Mouse (Mus musculus): Measurements from ENCODE around the gene Olfr1432. TPM values are rescaled to one million over a fixed set of nuclear protein-coding genes. Genes with fewer than 3 reads are reported as not detected.
"Not testable (repeated sequence)": the region's sequence is repeated elsewhere in the genome, so short reads cannot be mapped to it uniquely, and the experiment has no call there.

Olfr1432 gene
- polyA plus RNA-seq (2012; rRNA removed) = not detected in 2 replicates

- not testable (repeated sequence) for H3K4me3 ChIP-seq (ENCODE audit: insufficient read depth, low read length); H3K4me1 ChIP-seq (ENCODE audit: control insufficient read depth, insufficient read depth, low read length); H3K27ac ChIP-seq (ENCODE audit: insufficient read depth, low read length)
These were observed at the start of gene Olfr1432 for GRCm38 (mm10) chr19:12232496-12232895. Olfr1432 (minus strand) TSS chr19:12232596.

- TF ChIP-seq CTCF (IDR thresholded peaks at IDR 0.05; ENCODE audit: extremely low read depth, insufficient read depth, low read length) (no peak), POLR2A (IDR thresholded peaks at IDR 0.05; ENCODE audit: extremely low read depth, insufficient read depth, low read length) (no peak)
- H3K4me1 ChIP-seq (ENCODE audit: control insufficient read depth, insufficient read depth, low read length) = no peaks in the 10 kb centered on the region
- no peak within 1 kb of the TSS for H3K4me3 ChIP-seq (ENCODE audit: insufficient read depth, low read length)
- H3K27ac ChIP-seq (ENCODE audit: insufficient read depth, low read length) = no peak within 1 kb of the TSS
These were observed 47.2 kb upstream of the Olfr1432 start, which contains the start of gene Olfr1434 for GRCm38 (mm10) chr19:12279554-12279953. Olfr1434 (plus strand) TSS chr19:12279854.

GRCm38 (mm10) chr19:12260732-12261131 is 28.3 kb upstream of the Olfr1432 start, which contains the start of gene Olfr235:
Olfr235 (plus strand) TSS chr19:12261032.
- TF ChIP-seq CTCF (IDR thresholded peaks at IDR 0.05; ENCODE audit: extremely low read depth, insufficient read depth, low read length) (no peak), POLR2A (IDR thresholded peaks at IDR 0.05; ENCODE audit: extremely low read depth, insufficient read depth, low read length) (no peak)
- Histone ChIP-seq H3K4me1 (ENCODE audit: control insufficient read depth, insufficient read depth, low read length) (no peaks in the 10 kb centered on the region), H3K27ac (ENCODE audit: insufficient read depth, low read length) (no peak within 1 kb of the TSS), H3K4me3 (ENCODE audit: insufficient read depth, low read length) (no peak within 1 kb of the TSS)

- H3K4me1 ChIP-seq (ENCODE audit: control insufficient read depth, insufficient read depth, low read length) = no peaks in the 10 kb centered on the region
These were observed 9.2 kb upstream of the Olfr1432 start, which contains the start of gene Olfr262 for GRCm38 (mm10) chr19:12241559-12241958. Olfr262 (minus strand) TSS chr19:12241659.

GRCm38 (mm10) chr19:12200334-12200733 is 32.1 kb downstream of the Olfr1432 start, which contains the start of gene Olfr1431:
Olfr1431 (plus strand) TSS chr19:12200634.
- Histone ChIP-seq H3K4me1 (ENCODE audit: control insufficient read depth, insufficient read depth, low read length) (no peaks in the 10 kb centered on the region), H3K4me3 (ENCODE audit: insufficient read depth, low read length) (no peak within 1 kb of the TSS), H3K27ac (ENCODE audit: insufficient read depth, low read length) (no peak within 1 kb of the TSS)
- TF ChIP-seq POLR2A (IDR thresholded peaks at IDR 0.05; ENCODE audit: extremely low read depth, insufficient read depth, low read length) = no peak

More at GRCm38 (mm10) chr19:12241559-12241958, 9.2 kb upstream of the Olfr1432 start, which contains the start of gene Olfr262:
- TF ChIP-seq POLR2A (IDR thresholded peaks at IDR 0.05; ENCODE audit: extremely low read depth, insufficient read depth, low read length) (no peak), CTCF (IDR thresholded peaks at IDR 0.05; ENCODE audit: extremely low read depth, insufficient read depth, low read length) (no peak)
- no peak within 1 kb of the TSS for H3K27ac ChIP-seq (ENCODE audit: insufficient read depth, low read length)
- no peak within 1 kb of the TSS for H3K4me3 ChIP-seq (ENCODE audit: insufficient read depth, low read length)

GRCm38 (mm10) chr19:12199076-12199475 is 33.3 kb downstream of the Olfr1432 start:
- not testable (repeated sequence) for H3K27ac ChIP-seq (ENCODE audit: insufficient read depth, low read length); H3K4me3 ChIP-seq (ENCODE audit: insufficient read depth, low read length); H3K4me1 ChIP-seq (ENCODE audit: control insufficient read depth, insufficient read depth, low read length)

Other genes with a start within 250 kb of the Olfr1432 start
- gene Olfr1423, start 191.3 kb downstream of the Olfr1432 start, polyA plus RNA-seq (2012; rRNA removed) = not detected in 2 replicates
- gene Olfr1424, start 169.9 kb downstream of the Olfr1432 start, polyA plus RNA-seq (2012; rRNA removed) = not detected in 2 replicates
- not detected in 2 replicates for gene Olfr1425, start 154.9 kb downstream of the Olfr1432 start, polyA plus RNA-seq (2012; rRNA removed)
- gene Olfr1426, start 140.6 kb downstream of the Olfr1432 start, polyA plus RNA-seq (2012; rRNA removed) = not detected in 2 replicates
- gene Olfr1427, start 129.3 kb downstream of the Olfr1432 start, polyA plus RNA-seq (2012; rRNA removed) = not detected in 2 replicates
- gene Olfr1428, start 116.7 kb downstream of the Olfr1432 start, polyA plus RNA-seq (2012; rRNA removed) = not detected in 2 replicates
- not detected in 2 replicates for gene Olfr76, start 109.4 kb downstream of the Olfr1432 start, polyA plus RNA-seq (2012; rRNA removed)
- gene Olfr1555-ps1, start 62.5 kb downstream of the Olfr1432 start, polyA plus RNA-seq (2012; rRNA removed) = not detected in 2 replicates
- 0.04 TPM in 1 of 2 replicates, not detected in the other for gene Olfr1431, start 32.0 kb downstream of the Olfr1432 start, polyA plus RNA-seq (2012; rRNA removed)
- not detected in 2 replicates for gene Olfr262, start 9.1 kb upstream of the Olfr1432 start, polyA plus RNA-seq (2012; rRNA removed)
- 0.08 and 0.09 TPM in 2 replicates for gene Olfr235, start 28.4 kb upstream of the Olfr1432 start, polyA plus RNA-seq (2012; rRNA removed)
- gene Olfr1434, start 47.3 kb upstream of the Olfr1432 start, polyA plus RNA-seq (2012; rRNA removed) = not detected in 2 replicates
- not detected in 2 replicates for gene Olfr1436, start 66.5 kb upstream of the Olfr1432 start, polyA plus RNA-seq (2012; rRNA removed)
- gene Olfr1437, start 92.5 kb upstream of the Olfr1432 start, polyA plus RNA-seq (2012; rRNA removed) = 0.06 TPM in 1 of 2 replicates, not detected in the other
- gene Olfr1438-ps1, start 103.3 kb upstream of the Olfr1432 start, polyA plus RNA-seq (2012; rRNA removed) = 0.02 TPM in 1 of 2 replicates, not detected in the other
- gene Olfr1440, start 154.7 kb upstream of the Olfr1432 start, polyA plus RNA-seq (2012; rRNA removed) = not detected in 2 replicates
- gene Olfr1441, start 184.8 kb upstream of the Olfr1432 start, polyA plus RNA-seq (2012; rRNA removed) = not detected in 2 replicates
- 0.02 TPM in 1 of 2 replicates, not detected in the other for gene Pfpl, start 195.3 kb upstream of the Olfr1432 start, polyA plus RNA-seq (2012; rRNA removed)
- 11.9 and 13.0 TPM in 2 replicates for gene Mpeg1, start 228.2 kb upstream of the Olfr1432 start, polyA plus RNA-seq (2012; rRNA removed)

Data from cortical plate, adult 2 months (tissue).